Mouse (Mus musculus): Measurements from ENCODE around the gene Prkca. TPM values are rescaled to one million over a fixed set of nuclear protein-coding genes. Genes with fewer than 3 reads are reported as not detected.

Gene Prkca
- polyA plus RNA-seq, 1 experiment, result 5.4 TPM

GRCm38 (mm10) chr11:108285046-108285445 is 58.7 kb downstream of the Prkca start:
- H3K36me3 ChIP-seq (ENCODE audit: control insufficient read depth, insufficient read depth, low read length), result no peaks in the 10 kb centered on the region
- H3K4me3 ChIP-seq (ENCODE audit: insufficient read depth, low read depth, low read length), result no peak overlapping the region
- no peak for DNase-seq
- TF ChIP-seq CTCF (conservative IDR thresholded peaks at IDR 0.05; ENCODE audit: insufficient read depth, insufficient read length, low read depth, low read length) (no peak), POLR2A (IDR thresholded peaks at IDR 0.05; ENCODE audit: low read depth, low read length) (no peak)
- no peaks in the 10 kb centered on the region for H3K27me3 ChIP-seq (replicated peaks; ENCODE audit: control insufficient read depth, insufficient read depth, low read length)
- WGBS, result 64% methylated on average over 5 of the region's 5 CpGs
- H3K4me1 ChIP-seq (ENCODE audit: control insufficient read depth, insufficient read depth, low read length), result no peaks in the 10 kb centered on the region
- no peak overlapping the region for H3K27ac ChIP-seq (ENCODE audit: insufficient read depth, low read depth, low read length)

- no peak overlapping the region for H3K27ac ChIP-seq (ENCODE audit: insufficient read depth, low read depth, low read length)
- TF ChIP-seq POLR2A (IDR thresholded peaks at IDR 0.05; ENCODE audit: low read depth, low read length) (no peak), CTCF (conservative IDR thresholded peaks at IDR 0.05; ENCODE audit: insufficient read depth, insufficient read length, low read depth, low read length) (no peak)
- no peaks in the 10 kb centered on the region for H3K4me1 ChIP-seq (ENCODE audit: control insufficient read depth, insufficient read depth, low read length)
- H3K36me3 ChIP-seq (ENCODE audit: control insufficient read depth, insufficient read depth, low read length), result no peaks in the 10 kb centered on the region
- no peaks in the 10 kb centered on the region for H3K27me3 ChIP-seq (replicated peaks; ENCODE audit: control insufficient read depth, insufficient read depth, low read length)
- no peak for DNase-seq
- 57% methylated on average over 1 of the region's 1 CpGs for WGBS
- no peak overlapping the region for H3K4me3 ChIP-seq (ENCODE audit: insufficient read depth, low read depth, low read length)
Measured at GRCm38 (mm10) chr11:108282850-108283459, 60.8 kb downstream of the Prkca start.

DNA sequence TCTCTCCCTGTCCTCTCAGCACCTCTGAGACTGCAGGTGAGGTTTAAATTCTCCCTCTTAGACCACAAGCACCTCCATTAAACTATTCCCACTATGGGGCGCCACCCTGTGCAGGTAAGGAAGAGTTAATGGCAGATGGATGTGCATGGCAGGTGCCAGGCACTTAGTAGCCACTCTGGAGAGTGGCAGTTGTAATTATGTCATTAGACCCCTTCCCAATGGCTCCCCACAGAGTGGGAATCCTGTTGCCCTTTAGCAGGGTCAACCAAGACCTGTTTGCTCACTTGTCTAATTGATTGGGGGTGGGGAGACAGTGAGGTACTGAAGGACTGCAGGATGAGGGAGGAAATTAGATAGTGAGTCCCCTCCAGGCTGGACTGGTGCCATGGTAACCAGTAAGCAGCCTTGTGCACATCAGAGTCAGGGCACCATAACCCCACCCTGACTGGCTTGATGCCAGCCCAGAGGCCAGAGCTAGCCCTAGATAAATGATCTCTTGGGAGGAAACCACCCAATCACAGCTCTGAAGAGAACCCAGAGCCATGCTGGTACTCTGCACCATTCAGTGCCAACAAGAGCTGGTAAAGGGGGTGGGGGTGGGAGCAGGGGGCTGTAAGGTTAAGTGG is 63.9 kb downstream of the Prkca start:
- WGBS, result 96% methylated on average over 1 of the region's 1 CpGs
- Histone ChIP-seq H3K4me3 (ENCODE audit: insufficient read depth, low read depth, low read length) (no peak overlapping the region), H3K27me3 (replicated peaks; ENCODE audit: control insufficient read depth, insufficient read depth, low read length) (no peaks in the 10 kb centered on the region), H3K4me1 (ENCODE audit: control insufficient read depth, insufficient read depth, low read length) (no peaks in the 10 kb centered on the region), H3K36me3 (ENCODE audit: control insufficient read depth, insufficient read depth, low read length) (no peaks in the 10 kb centered on the region), H3K27ac (ENCODE audit: insufficient read depth, low read depth, low read length) (no peak overlapping the region)
- no peak for DNase-seq
- TF ChIP-seq CTCF (conservative IDR thresholded peaks at IDR 0.05; ENCODE audit: insufficient read depth, insufficient read length, low read depth, low read length) (no peak), POLR2A (IDR thresholded peaks at IDR 0.05; ENCODE audit: low read depth, low read length) (no peak)

DNA sequence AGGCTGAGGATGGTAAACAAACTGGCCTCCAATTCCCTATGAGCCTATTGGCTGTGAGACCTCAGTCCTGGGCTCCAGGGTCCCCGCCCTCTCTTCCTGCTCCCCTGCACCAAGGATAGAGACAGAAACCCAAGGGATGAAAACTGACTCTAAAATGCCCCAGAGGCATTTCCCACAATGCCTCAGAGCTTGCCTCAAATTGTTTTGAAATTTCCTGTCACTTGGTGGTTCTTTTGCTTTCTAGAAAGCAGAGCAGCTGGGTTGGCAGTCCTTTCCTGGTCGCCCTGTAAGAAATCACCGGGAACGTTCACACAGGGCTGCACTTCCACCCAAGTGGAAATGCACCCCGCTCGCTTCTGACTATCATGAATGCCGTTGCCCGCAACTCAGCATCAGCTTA is 66.6 kb downstream of the Prkca start:
- Histone ChIP-seq H3K4me1 (ENCODE audit: control insufficient read depth, insufficient read depth, low read length) (no peaks in the 10 kb centered on the region), H3K36me3 (ENCODE audit: control insufficient read depth, insufficient read depth, low read length) (no peaks in the 10 kb centered on the region), H3K4me3 (ENCODE audit: insufficient read depth, low read depth, low read length) (no peak overlapping the region), H3K27ac (ENCODE audit: insufficient read depth, low read depth, low read length) (no peak overlapping the region), H3K27me3 (replicated peaks; ENCODE audit: control insufficient read depth, insufficient read depth, low read length) (no peaks in the 10 kb centered on the region)
- 68% methylated on average over 8 of the region's 8 CpGs for WGBS
- TF ChIP-seq POLR2A (IDR thresholded peaks at IDR 0.05; ENCODE audit: low read depth, low read length) (no peak), CTCF (conservative IDR thresholded peaks at IDR 0.05; ENCODE audit: insufficient read depth, insufficient read length, low read depth, low read length) (no peak)
- DNase-seq, result no peak

GRCm38 (mm10) chr11:108276148-108276547 is 67.6 kb downstream of the Prkca start:
- H3K27ac ChIP-seq (ENCODE audit: insufficient read depth, low read depth, low read length), result no peak overlapping the region
- WGBS, result 51% methylated on average over 2 of the region's 2 CpGs
- no peaks in the 10 kb centered on the region for H3K36me3 ChIP-seq (ENCODE audit: control insufficient read depth, insufficient read depth, low read length)
- peak; percentile 19 for DNase-seq
- no peaks in the 10 kb centered on the region for H3K4me1 ChIP-seq (ENCODE audit: control insufficient read depth, insufficient read depth, low read length)
- TF ChIP-seq POLR2A (IDR thresholded peaks at IDR 0.05; ENCODE audit: low read depth, low read length), result no peak
- no peaks in the 10 kb centered on the region for H3K27me3 ChIP-seq (replicated peaks; ENCODE audit: control insufficient read depth, insufficient read depth, low read length)
- no peak overlapping the region for H3K4me3 ChIP-seq (ENCODE audit: insufficient read depth, low read depth, low read length)

GRCm38 (mm10) chr11:108274046-108274445 is 69.7 kb downstream of the Prkca start:
- TF ChIP-seq POLR2A (IDR thresholded peaks at IDR 0.05; ENCODE audit: low read depth, low read length) (no peak), CTCF (conservative IDR thresholded peaks at IDR 0.05; ENCODE audit: insufficient read depth, insufficient read length, low read depth, low read length) (no peak)
- WGBS, result 70% methylated on average over 7 of the region's 7 CpGs
- DNase-seq, result no peak
- Histone ChIP-seq H3K36me3 (ENCODE audit: control insufficient read depth, insufficient read depth, low read length) (no peaks in the 10 kb centered on the region), H3K4me1 (ENCODE audit: control insufficient read depth, insufficient read depth, low read length) (no peaks in the 10 kb centered on the region), H3K4me3 (ENCODE audit: insufficient read depth, low read depth, low read length) (no peak overlapping the region), H3K27ac (ENCODE audit: insufficient read depth, low read depth, low read length) (no peak overlapping the region), H3K27me3 (replicated peaks; ENCODE audit: control insufficient read depth, insufficient read depth, low read length) (no peaks in the 10 kb centered on the region)

- Histone ChIP-seq H3K27ac (ENCODE audit: insufficient read depth, low read depth, low read length) (no peak overlapping the region), H3K27me3 (replicated peaks; ENCODE audit: control insufficient read depth, insufficient read depth, low read length) (no peaks in the 10 kb centered on the region), H3K36me3 (ENCODE audit: control insufficient read depth, insufficient read depth, low read length) (no peaks in the 10 kb centered on the region), H3K4me3 (ENCODE audit: insufficient read depth, low read depth, low read length) (no peak overlapping the region), H3K4me1 (ENCODE audit: control insufficient read depth, insufficient read depth, low read length) (no peaks in the 10 kb centered on the region)
- no peak for TF ChIP-seq POLR2A (IDR thresholded peaks at IDR 0.05; ENCODE audit: low read depth, low read length)
- DNase-seq, result no peak
- 95% methylated on average over 12 of the region's 12 CpGs for WGBS
Measured at GRCm38 (mm10) chr11:108273415-108273965, 70.2 kb downstream of the Prkca start.
